Comparison of ENCODE assay signal across 7 mouse cellular contexts in the genomic region with DNA sequence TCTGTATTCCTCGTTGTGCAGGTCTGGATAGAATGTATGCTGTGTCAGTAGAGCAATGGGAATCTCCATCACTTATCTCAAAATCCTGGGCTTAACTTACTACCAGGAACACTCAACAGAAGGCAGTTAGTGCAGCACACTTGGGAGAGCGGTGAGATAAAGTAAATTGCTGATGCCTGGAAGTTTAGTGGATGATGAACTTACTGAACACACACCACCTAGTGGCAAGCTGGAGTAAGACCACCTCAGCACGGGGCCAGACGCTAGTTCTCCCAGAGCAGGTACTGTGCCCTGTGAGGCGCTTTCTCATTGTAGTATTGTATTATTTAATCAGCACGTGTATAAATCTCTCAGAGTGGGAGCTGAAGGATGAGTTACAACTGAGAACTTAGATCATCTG. TPM values are rescaled to one million over a fixed set of nuclear protein-coding genes. Genes with fewer than 3 reads are reported as not detected.
DNase-seq lines count a peak whose midpoint lies in the region; ATAC-seq and TF ChIP-seq lines count a peak whose summit lies in the region.

No protein-coding gene starts in this region.

- peak; percentile 49 for TF ChIP-seq CTCF in bone marrow macrophage, adult 2 months (IDR thresholded peaks at IDR 0.05; ENCODE audit: low read depth, low read length)
- TF ChIP-seq CTCF in lung, adult 2 months (IDR thresholded peaks at IDR 0.05; ENCODE audit: insufficient read depth, low read length) = peak; percentile 92

- WGBS in embryonic facial prominence, embryonic 11.5 days = 10% methylated on average over 6 of the region's 6 CpGs
- WGBS in hindbrain, embryonic 15.5 days = 16% methylated on average over 6 of the region's 6 CpGs
- 10% methylated on average over 6 of the region's 6 CpGs for WGBS in lung, adult 2 months

- peak; percentile 38 for DNase-seq in thymus, postnatal 0 days (ENCODE audit: low spot score)
- DNase-seq in thymus, postnatal 10 days (ENCODE audit: low spot score in 2 of 2) = no peak
- peak; percentile 83 for DNase-seq in embryonic facial prominence, embryonic 11.5 days (ENCODE audit: low spot score)
- peak; percentile 23 for DNase-seq in lung, adult 2 months
- DNase-seq in retina, postnatal 1 day = peak; percentile 79

- H3K4me3 ChIP-seq in bone marrow macrophage, adult 2 months (ENCODE audit: insufficient read depth, low read length) = no peak overlapping the region
- no peak overlapping the region for H3K4me3 ChIP-seq in embryonic facial prominence, embryonic 11.5 days (ENCODE audit: low read depth, low read length)
- no peak overlapping the region for H3K4me3 ChIP-seq in hindbrain, embryonic 15.5 days
- no peak overlapping the region for H3K4me3 ChIP-seq in lung, adult 2 months (replicated peaks; ENCODE audit: extremely low read depth, low read depth, low read length)

- H3K36me3 ChIP-seq in embryonic facial prominence, embryonic 11.5 days (replicated peaks; ENCODE audit: control insufficient read depth, insufficient read depth, low read depth, low read length) = no peaks in the 10 kb centered on the region
- no peaks in the 10 kb centered on the region for H3K36me3 ChIP-seq in hindbrain, embryonic 15.5 days

- ATAC-seq in embryonic facial prominence, embryonic 11.5 days (replicated peaks; ENCODE audit: insufficient number of reproducible peaks, low FRiP score, low TSS enrichment, low read depth) = no peak
- ATAC-seq in hindbrain, embryonic 15.5 days (ENCODE audit: low FRiP score, low read depth) = peak; percentile 66; the same call in 1 of the 2 replicates

- no peak overlapping the region for H3K27ac ChIP-seq in bone marrow macrophage, adult 2 months (ENCODE audit: insufficient read depth, low read depth, low read length)
- H3K27ac ChIP-seq in embryonic facial prominence, embryonic 11.5 days (replicated peaks; ENCODE audit: low read depth, low read length) = no peak overlapping the region
- H3K27ac ChIP-seq in hindbrain, embryonic 15.5 days (replicated peaks) = no peak overlapping the region

- no peaks in the 10 kb centered on the region for H3K4me1 ChIP-seq in bone marrow macrophage, adult 2 months (ENCODE audit: control insufficient read depth, insufficient read depth, low read length)
- no peaks in the 10 kb centered on the region for H3K4me1 ChIP-seq in embryonic facial prominence, embryonic 11.5 days (ENCODE audit: control insufficient read depth, insufficient read depth, low read length)
- H3K4me1 ChIP-seq in hindbrain, embryonic 15.5 days (replicated peaks) = no peaks in the 10 kb centered on the region
- no peaks in the 10 kb centered on the region for H3K4me1 ChIP-seq in lung, adult 2 months (ENCODE audit: control insufficient read depth, insufficient read depth, low read length)

- no peak for TF ChIP-seq POLR2A in bone marrow macrophage, adult 2 months (IDR thresholded peaks at IDR 0.05; ENCODE audit: borderline replicate concordance, low read depth, low read length)
- no peak for TF ChIP-seq POLR2A in lung, adult 2 months (IDR thresholded peaks at IDR 0.05; ENCODE audit: borderline replicate concordance, extremely low read depth, low read depth, low read length)

- no peaks in the 10 kb centered on the region for H3K27me3 ChIP-seq in embryonic facial prominence, embryonic 11.5 days (ENCODE audit: control insufficient read depth, insufficient read depth, low read length)
- no peaks in the 10 kb centered on the region for H3K27me3 ChIP-seq in hindbrain, embryonic 15.5 days

- no peak overlapping the region for H3K9ac ChIP-seq in embryonic facial prominence, embryonic 11.5 days (replicated peaks; ENCODE audit: low read length)
- no peak overlapping the region for H3K9ac ChIP-seq in hindbrain, embryonic 15.5 days

- no peak overlapping the region for H3K4me2 ChIP-seq in embryonic facial prominence, embryonic 11.5 days (ENCODE audit: low read depth, low read length)
- no peak overlapping the region for H3K4me2 ChIP-seq in hindbrain, embryonic 15.5 days

- no peaks in the 10 kb centered on the region for H3K9me3 ChIP-seq in embryonic facial prominence, embryonic 11.5 days (replicated peaks; ENCODE audit: control insufficient read depth, low read length)
- H3K9me3 ChIP-seq in hindbrain, embryonic 15.5 days = no peaks in the 10 kb centered on the region

RNA-seq across cellular contexts. Expression of gene Prr15, which starts 42.4 kb away (rescaled TPM):
- 0.91 and 1.4 TPM in 2 replicates for polyA plus RNA-seq in thymus, postnatal 0 days (2015; fragmentation: Nextera tagmentation; extraction: Ambion mirVana)
- polyA plus RNA-seq in bone marrow macrophage, adult 2 months (2012; ENCODE audit: insufficient read depth, insufficient read length, missing spikeins) = 1.1 and 1.4 TPM in 2 replicates
- polyA plus RNA-seq in embryonic facial prominence, embryonic 11.5 days (2014; fragmentation: Nextera tagmentation; extraction: Ambion mirVana) = 2.4 and 2.6 TPM in 2 replicates
- polyA plus RNA-seq in hindbrain, embryonic 15.5 days (2015; fragmentation: Nextera tagmentation; extraction: Ambion mirVana) = 0.85 and 1.5 TPM in 2 replicates
- 3.5 TPM in 2 replicates for polyA plus RNA-seq in lung, adult 2 months (2012; rRNA removed)

Comparison
In these comparisons a context has a peak if more than half of its experiments do, and no peak if none do; other contexts are left out.
1. DNase-seq: peak in thymus, postnatal 0 days (single experiment), embryonic facial prominence, embryonic 11.5 days (single experiment), lung, adult 2 months (single experiment) and retina, postnatal 1 day (single experiment); none in thymus, postnatal 10 days (0 of 2).